Mouse (Mus musculus) spleen, adult 2 months (tissue): ENCODE measurements around the gene Ttll11.

Source experiments
- CTCF ChIP-seq: fragments of 200-500 bp; IDR thresholded peaks from 2 replicates; pipeline ENCODE4 v1.5.1; 2011; ENCODE audit warnings: mild to moderate bottlenecking, inconsistent platforms; ENCODE audit not compliant: insufficient read depth, insufficient read length, insufficient replicate concordance; ENCODE audit errors: extremely low read depth
- POLR2A ChIP-seq: fragments of 200-500 bp; IDR thresholded peaks from 2 replicates; pipeline ENCODE4 v1.6.1; 2011; ENCODE audit warnings: low read depth, low read length, inconsistent platforms

GRCm38 (mm10) chr2:35944896-35945295, 34.8 kb downstream of the Ttll11 start:
- no peak for TF ChIP-seq CTCF
- no peak for TF ChIP-seq POLR2A
